Mouse (Mus musculus): Measurements from ENCODE around the gene Atg9b. TPM values are rescaled to one million over a fixed set of nuclear protein-coding genes. Genes with fewer than 3 reads are reported as not detected.

Atg9b gene
- total and polyA plus RNA-seq, 2 experiments = 0.09 to 0.35 TPM

GRCm38 (mm10) chr5:24394165-24394894, 2.4 kb upstream of the Atg9b start:
- Histone ChIP-seq H3K79me2 (ENCODE audit: control insufficient read depth, insufficient read depth, low read length) (peaks cover 2% of the 10 kb centered on the region; the same call in 1 of the 2 replicates), H3K27ac (replicated peaks; ENCODE audit: insufficient read depth, low read depth, low read length) (peak overlapping the region; percentile 94), H3K36me3 (ENCODE audit: control insufficient read depth, insufficient read depth, low read length) (no peaks in the 10 kb centered on the region), H3K4me3 (ENCODE audit: insufficient read depth, low read depth, low read length) (peak overlapping the region; percentile 64), H3K27me3 (ENCODE audit: control insufficient read depth, insufficient read depth, low read length) (no peaks in the 10 kb centered on the region), H3K4me1 (ENCODE audit: control insufficient read depth, insufficient read depth, low read length) (peaks cover 2% of the 10 kb centered on the region; the same call in 1 of the 2 replicates), H3K9ac (ENCODE audit: low read depth, low read length) (peak overlapping the region; percentile 78)
- WGBS = under 1% methylated on average over 36 of the region's 36 CpGs
- peak; percentile 99 for DNase-seq (ENCODE audit: extremely low read depth, low read depth, low spot score)
- TF ChIP-seq POLR2A (IDR thresholded peaks at IDR 0.05; ENCODE audit: extremely low read depth, insufficient read depth, low read length) (0 out of 2 replicates have a peak, but pooled peaks have one; percentile 5), CTCF (IDR thresholded peaks at IDR 0.05; ENCODE audit: low read depth, low read length) (peak; percentile 87)

GRCm38 (mm10) chr5:24393392-24393997, 1.6 kb upstream of the Atg9b start, which contains the start of gene Abcb8:
TSS of gene Abcb8 (plus strand) at chr5:24393663.
- TF ChIP-seq CTCF (IDR thresholded peaks at IDR 0.05; ENCODE audit: low read depth, low read length) = peak; percentile 87
- no peak for TF ChIP-seq POLR2A (IDR thresholded peaks at IDR 0.05; ENCODE audit: extremely low read depth, insufficient read depth, low read length)
- peak within 1 kb of the TSS; percentile 94 for H3K27ac ChIP-seq (replicated peaks; ENCODE audit: insufficient read depth, low read depth, low read length)
- peak within 1 kb of the TSS; percentile 64 for H3K4me3 ChIP-seq (ENCODE audit: insufficient read depth, low read depth, low read length)
- H3K4me1 ChIP-seq (ENCODE audit: control insufficient read depth, insufficient read depth, low read length) = peaks cover 2% of the 10 kb centered on the region; the same call in 1 of the 2 replicates
- H3K36me3 ChIP-seq (ENCODE audit: control insufficient read depth, insufficient read depth, low read length) = no peaks in the 10 kb centered on the region
- peak; percentile 55 for DNase-seq (ENCODE audit: extremely low read depth, low read depth, low spot score)
- no peaks in the 10 kb centered on the region for H3K27me3 ChIP-seq (ENCODE audit: control insufficient read depth, insufficient read depth, low read length)
- 22% methylated on average over 7 of the region's 7 CpGs for WGBS
- H3K9ac ChIP-seq (ENCODE audit: low read depth, low read length) = peak within 1 kb of the TSS; percentile 78
- peaks cover 2% of the 10 kb centered on the region; the same call in 1 of the 2 replicates for H3K79me2 ChIP-seq (ENCODE audit: control insufficient read depth, insufficient read depth, low read length)

GRCm38 (mm10) chr5:24392724-24393123, 781 bp upstream of the Atg9b start:
- H3K27ac ChIP-seq (replicated peaks; ENCODE audit: insufficient read depth, low read depth, low read length) = no peak overlapping the region
- H3K27me3 ChIP-seq (ENCODE audit: control insufficient read depth, insufficient read depth, low read length) = no peaks in the 10 kb centered on the region
- H3K36me3 ChIP-seq (ENCODE audit: control insufficient read depth, insufficient read depth, low read length) = no peaks in the 10 kb centered on the region
- no peak for TF ChIP-seq POLR2A (IDR thresholded peaks at IDR 0.05; ENCODE audit: extremely low read depth, insufficient read depth, low read length)
- TF ChIP-seq CTCF (IDR thresholded peaks at IDR 0.05; ENCODE audit: low read depth, low read length) = no peak
- 70% methylated on average over 7 of the region's 7 CpGs for WGBS
- H3K79me2 ChIP-seq (ENCODE audit: control insufficient read depth, insufficient read depth, low read length) = no peaks in the 10 kb centered on the region
- no peak overlapping the region for H3K4me3 ChIP-seq (ENCODE audit: insufficient read depth, low read depth, low read length)
- H3K4me1 ChIP-seq (ENCODE audit: control insufficient read depth, insufficient read depth, low read length) = peaks cover 2% of the 10 kb centered on the region; the same call in 1 of the 2 replicates
- H3K9ac ChIP-seq (ENCODE audit: low read depth, low read length) = no peak overlapping the region
- DNase-seq (ENCODE audit: extremely low read depth, low read depth, low spot score) = no peak

- DNase-seq (ENCODE audit: extremely low read depth, low read depth, low spot score) = no peak
- no peaks in the 10 kb centered on the region for H3K27me3 ChIP-seq (ENCODE audit: control insufficient read depth, insufficient read depth, low read length)
Observed at GRCm38 (mm10) chr5:24389658-24390020, 2.3 kb downstream of the Atg9b start.

GRCm38 (mm10) chr5:24389011-24389657, 2.8 kb downstream of the Atg9b start:
- H3K79me2 ChIP-seq (ENCODE audit: control insufficient read depth, insufficient read depth, low read length) = no peaks in the 10 kb centered on the region
- no peaks in the 10 kb centered on the region for H3K36me3 ChIP-seq (ENCODE audit: control insufficient read depth, insufficient read depth, low read length)
- no peak overlapping the region for H3K4me3 ChIP-seq (ENCODE audit: insufficient read depth, low read depth, low read length)
- DNase-seq (ENCODE audit: extremely low read depth, low read depth, low spot score) = no peak
- no peak overlapping the region for H3K27ac ChIP-seq (replicated peaks; ENCODE audit: insufficient read depth, low read depth, low read length)
- 70% methylated on average over 7 of the region's 7 CpGs for WGBS
- H3K4me1 ChIP-seq (ENCODE audit: control insufficient read depth, insufficient read depth, low read length) = peaks cover 7% of the 10 kb centered on the region; the same call in 1 of the 2 replicates
- no peak overlapping the region for H3K9ac ChIP-seq (ENCODE audit: low read depth, low read length)
- TF ChIP-seq CTCF (IDR thresholded peaks at IDR 0.05; ENCODE audit: low read depth, low read length) (no peak), POLR2A (IDR thresholded peaks at IDR 0.05; ENCODE audit: extremely low read depth, insufficient read depth, low read length) (no peak)
- no peaks in the 10 kb centered on the region for H3K27me3 ChIP-seq (ENCODE audit: control insufficient read depth, insufficient read depth, low read length)

More at GRCm38 (mm10) chr5:24389658-24390020, 2.3 kb downstream of the Atg9b start:
- Histone ChIP-seq H3K4me1 (ENCODE audit: control insufficient read depth, insufficient read depth, low read length) (peaks cover 7% of the 10 kb centered on the region; the same call in 1 of the 2 replicates), H3K27ac (replicated peaks; ENCODE audit: insufficient read depth, low read depth, low read length) (no peak overlapping the region), H3K79me2 (ENCODE audit: control insufficient read depth, insufficient read depth, low read length) (no peaks in the 10 kb centered on the region), H3K36me3 (ENCODE audit: control insufficient read depth, insufficient read depth, low read length) (no peaks in the 10 kb centered on the region), H3K9ac (ENCODE audit: low read depth, low read length) (no peak overlapping the region), H3K4me3 (ENCODE audit: insufficient read depth, low read depth, low read length) (no peak overlapping the region)
- TF ChIP-seq POLR2A (IDR thresholded peaks at IDR 0.05; ENCODE audit: extremely low read depth, insufficient read depth, low read length) = no peak
- TF ChIP-seq CTCF (IDR thresholded peaks at IDR 0.05; ENCODE audit: low read depth, low read length) = no peak
- WGBS = 94% methylated on average over 4 of the region's 4 CpGs
